Mouse (Mus musculus) heart, adult 2 months (tissue): Measurements from ENCODE around the gene Gpr152. TPM values are rescaled to one million over a fixed set of nuclear protein-coding genes. Genes with fewer than 3 reads are reported as not detected.
"Not testable (repeated sequence)": the region's sequence is repeated elsewhere in the genome, so short reads cannot be mapped to it uniquely, and the experiment has no call there.

ENCODE experiments used
- DNase-seq, 2 experiments: peaks; one replicate each; pipeline ENCODE4 v3.0.0; 2021
- H3K27ac ChIP-seq: fragments of 200-600 bp; 2 replicates; pipeline ENCODE4 v1.8.1; 2022
- H3K27me3 ChIP-seq: fragments of 200-500 bp; 2 replicates; pipeline ENCODE4 v1.6.1; 2012; ENCODE audit warnings: mild to moderate bottlenecking, low read length, inconsistent platforms, mixed read lengths; ENCODE audit not compliant: control insufficient read depth, insufficient read depth
- H3K36me3 ChIP-seq: fragments of 200-500 bp; 2 replicates; pipeline ENCODE4 v1.6.1; 2012; ENCODE audit warnings: low read length, inconsistent platforms; ENCODE audit not compliant: control insufficient read depth, insufficient read depth
- H3K4me1 ChIP-seq: fragments of 200-500 bp; 2 replicates; pipeline ENCODE4 v1.6.1; 2011; ENCODE audit warnings: low read length; ENCODE audit not compliant: control insufficient read depth, insufficient read depth
- H3K4me3 ChIP-seq: fragments of 200-600 bp; 2 replicates; pipeline ENCODE4 v1.8.1; 2022
- H3K79me2 ChIP-seq: fragments of 200-500 bp; replicated peaks from 2 replicates; pipeline ENCODE4 v1.6.1; 2012; ENCODE audit warnings: mild to moderate bottlenecking, inconsistent platforms, low read length, moderate library complexity, mixed read lengths; ENCODE audit not compliant: control insufficient read depth, insufficient read depth
- H3K9ac ChIP-seq: fragments of 200-500 bp; 2 replicates; pipeline ENCODE4 v1.6.1; 2012; ENCODE audit warnings: low read depth, mild to moderate bottlenecking, control low read depth, inconsistent platforms, low read length, mixed read lengths
- CTCF ChIP-seq: fragments of 200-600 bp; IDR thresholded peaks from 2 replicates; pipeline ENCODE4 v1.8.1; 2022; ENCODE audit warnings: antibody characterized with exemption, mild to moderate bottlenecking, moderate library complexity
- EP300 ChIP-seq: fragments of 200-500 bp; IDR thresholded peaks from 2 replicates; pipeline ENCODE4 v1.6.1; 2011; ENCODE audit warnings: low read depth, low read length, control low read depth; ENCODE audit not compliant: insufficient read depth
- POLR2A ChIP-seq: fragments of 200-500 bp; IDR thresholded peaks from 2 replicates; pipeline ENCODE4 v1.6.1; 2011; ENCODE audit warnings: mild to moderate bottlenecking, low read depth, low read length, control low read depth; ENCODE audit not compliant: insufficient read depth
- WGBS: fragments of 180-500 bp; shearing (Covaris S2); methylation state at CpG from one replicate; pipeline ENCODE4 v1.1.7; 2018; 5-methylcytosine and 5-hydroxymethylcytosine counted together
- intact Hi-C: fragments of 180-260 bp; cut with DNase I; formaldehyde crosslinking; loops from one replicate; pipeline ENCODE4 v1.15.1; 2025
- polyA plus RNA-seq: library from polyadenylated mRNA; depleted of rRNA; stranded (reverse); fragments of >200 nt; gene quantifications from 2 replicates; pipeline ENCODE4 v1.2.3, GENCODE M21; 2012
- total RNA-seq, 2 experiments: library from RNA; stranded (reverse); gene quantifications; 2 replicates each; pipeline ENCODE4 v1.2.3; 2021

The Gpr152 gene
- total and polyA plus RNA-seq, 3 experiments = 0.05 to 0.12 TPM; not detected in 1

DNA sequence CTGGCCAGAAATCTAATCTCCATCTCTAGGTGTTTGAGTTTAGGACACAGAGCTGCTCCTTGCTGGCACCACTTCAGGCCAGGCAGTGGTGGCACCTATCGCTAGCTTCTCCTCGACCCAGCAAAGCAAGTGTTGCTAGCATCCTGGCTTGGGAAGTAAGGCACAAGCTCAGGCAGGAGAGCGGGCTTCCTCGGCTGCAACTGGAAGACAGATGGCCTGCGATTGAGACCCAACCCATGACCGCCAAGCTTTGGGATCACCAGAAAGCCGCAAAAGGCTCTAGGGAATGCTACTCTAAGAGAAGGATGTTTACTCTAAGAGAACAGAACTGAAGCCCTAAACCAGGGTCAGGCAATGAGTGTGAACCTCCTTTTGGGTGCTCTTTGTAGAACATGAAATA lies 10.1 kb upstream of the Gpr152 start:
- Histone ChIP-seq H3K79me2 (peaks cover 2% of the 10 kb centered on the region), H3K4me1 (peaks cover 5% of the 10 kb centered on the region), H3K9ac (no peak overlapping the region), H3K4me3 (no peak overlapping the region), H3K36me3 (no peaks in the 10 kb centered on the region), H3K27me3 (no peaks in the 10 kb centered on the region), H3K27ac (no peak overlapping the region; the same call in none of the 2 replicates)
- TF ChIP-seq CTCF (no peak), EP300 (no peak), POLR2A (no peak)
- intact Hi-C loops = loop anchor here (5.0 kb wide), 2 partner anchors 73 to 98 kb away; partner anchors contain the start of gene Rad9a
- 88% methylated on average over 7 of the region's 7 CpGs for WGBS
- no peak for DNase-seq

DNA sequence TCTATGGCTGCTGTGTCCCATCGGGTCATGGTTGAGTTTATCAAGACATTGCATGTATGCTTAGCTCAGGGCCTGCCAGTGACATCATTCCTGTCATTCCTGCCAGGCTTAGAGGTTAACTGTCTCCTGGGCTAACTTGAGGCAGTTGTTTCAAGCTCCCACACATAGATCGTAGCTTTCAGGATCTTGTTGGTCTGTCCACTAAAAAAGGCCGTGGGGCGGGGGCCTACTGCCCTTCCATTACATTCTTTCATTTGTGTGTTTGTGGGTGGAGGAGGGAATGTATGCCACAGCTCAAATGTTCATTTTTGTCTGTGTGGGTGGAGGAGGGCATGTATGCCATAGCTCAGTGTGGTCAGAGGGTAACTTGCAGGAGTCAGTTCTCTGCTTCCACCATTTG lies 9.5 kb upstream of the Gpr152 start:
- Histone ChIP-seq H3K27ac (peak overlapping the region; percentile 6; the same call in 1 of the 2 replicates), H3K9ac (no peak overlapping the region), H3K27me3 (no peaks in the 10 kb centered on the region), H3K4me1 (peaks cover 5% of the 10 kb centered on the region), H3K79me2 (peaks cover 2% of the 10 kb centered on the region), H3K4me3 (no peak overlapping the region), H3K36me3 (no peaks in the 10 kb centered on the region)
- intact Hi-C loops = no loop called here
- DNase-seq = no peak
- whole genome bisulfite sequencing = 73% methylated on average over 4 of the region's 4 CpGs
- TF ChIP-seq POLR2A = no peak
- no peak for TF ChIP-seq CTCF
- TF ChIP-seq EP300 = no peak

GRCm38 (mm10) chr19:4131075-4131474 lies 8.5 kb upstream of the Gpr152 start:
- peaks cover 2% of the 10 kb centered on the region for H3K4me1 ChIP-seq
- DNase-seq = no peak
- intact Hi-C loops = no loop called here
- no peak overlapping the region for H3K4me3 ChIP-seq
- H3K79me2 ChIP-seq = peaks cover 2% of the 10 kb centered on the region
- WGBS = 94% methylated on average over 5 of the region's 5 CpGs
- no peak for TF ChIP-seq POLR2A
- TF ChIP-seq EP300 = no peak
- no peak for TF ChIP-seq CTCF
- no peaks in the 10 kb centered on the region for H3K27me3 ChIP-seq
- H3K9ac ChIP-seq = no peak overlapping the region
- no peak overlapping the region for H3K27ac ChIP-seq
- H3K36me3 ChIP-seq = no peaks in the 10 kb centered on the region

- intact Hi-C loops = no loop called here
- 91% methylated on average over 2 of the region's 2 CpGs for WGBS
These were observed 7.8 kb upstream of the Gpr152 start for GRCm38 (mm10) chr19:4131768-4132167.

DNA sequence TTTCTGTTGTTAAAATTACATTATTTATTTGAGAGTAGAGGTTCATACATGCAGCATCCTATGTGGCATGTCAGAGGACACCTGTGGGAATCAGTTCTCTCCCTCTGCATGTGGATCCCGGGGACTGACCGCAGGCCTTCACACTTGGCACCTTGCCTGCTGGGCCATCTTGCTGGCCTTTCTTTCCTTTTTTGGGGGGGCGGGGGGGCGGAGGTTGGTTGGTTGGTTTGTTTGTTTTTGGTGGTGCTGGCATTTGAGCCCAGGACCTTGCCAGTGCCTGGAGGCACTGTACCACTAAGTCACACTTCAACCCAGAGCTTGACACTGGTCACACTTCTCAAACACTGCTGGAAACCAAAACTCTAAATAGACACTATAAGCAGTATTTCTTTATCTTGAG lies 5.2 kb upstream of the Gpr152 start:
- TF ChIP-seq CTCF (no peak), EP300 (no peak), POLR2A (no peak)
- Histone ChIP-seq H3K4me3 (no peak overlapping the region), H3K4me1 (no peaks in the 10 kb centered on the region), H3K9ac (no peak overlapping the region), H3K36me3 (no peaks in the 10 kb centered on the region), H3K27me3 (no peaks in the 10 kb centered on the region), H3K27ac (no peak overlapping the region), H3K79me2 (no peaks in the 10 kb centered on the region)
- no peak for DNase-seq
- WGBS = 72% methylated on average over 4 of the region's 4 CpGs
- intact Hi-C loops = no loop called here

More at GRCm38 (mm10) chr19:4131768-4132167, 7.8 kb upstream of the Gpr152 start:
- H3K4me3 ChIP-seq = no peak overlapping the region
- no peak overlapping the region for H3K27ac ChIP-seq
- no peaks in the 10 kb centered on the region for H3K27me3 ChIP-seq
- no peaks in the 10 kb centered on the region; the same call in 1 of the 2 replicates for H3K4me1 ChIP-seq
- TF ChIP-seq EP300 (no peak), CTCF (no peak), POLR2A (no peak)
- H3K79me2 ChIP-seq = no peaks in the 10 kb centered on the region
- no peaks in the 10 kb centered on the region for H3K36me3 ChIP-seq
- no peak overlapping the region for H3K9ac ChIP-seq
- DNase-seq = no peak

DNA sequence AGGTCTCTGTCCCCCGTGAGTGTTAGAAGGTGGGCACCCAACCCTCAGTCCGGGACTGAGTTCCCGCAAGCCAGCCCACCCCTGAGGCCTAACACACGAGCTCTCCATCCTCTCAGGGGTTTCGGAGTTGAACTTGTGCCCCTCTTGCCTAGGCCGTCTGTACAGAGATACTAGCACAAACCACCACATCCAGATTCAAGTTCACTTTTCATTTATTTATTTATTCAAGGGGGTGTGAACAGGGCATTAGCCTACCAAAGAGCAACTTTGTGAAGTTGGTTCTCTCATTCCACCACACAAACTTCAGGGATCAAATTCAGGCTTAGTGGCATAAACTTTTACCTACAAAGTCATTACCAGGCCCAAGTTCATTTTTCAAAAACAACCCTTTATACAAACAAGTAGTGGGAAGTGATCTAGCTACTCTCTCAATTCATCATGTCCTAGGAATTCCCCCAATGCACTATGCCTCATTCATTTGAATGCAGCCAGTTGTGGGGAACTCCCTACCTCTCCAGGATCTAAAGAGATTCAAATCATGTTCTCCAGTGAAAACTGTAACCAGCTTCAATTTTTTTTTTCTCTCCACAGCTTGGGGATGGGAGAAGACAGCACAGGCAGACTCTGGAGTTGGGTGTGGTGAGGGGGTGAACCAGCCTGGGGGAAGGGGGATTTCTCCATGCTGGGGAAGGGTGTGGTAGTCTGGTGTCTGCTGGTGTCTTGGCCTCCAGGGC lies 4.2 kb upstream of the Gpr152 start:
- 86% methylated on average over 6 of the region's 6 CpGs for WGBS
- H3K27ac ChIP-seq, intact Hi-C loops: not testable (repeated sequence)

More for the DNA sequence above, 4.2 kb upstream of the Gpr152 start:
- H3K9ac ChIP-seq, H3K4me3 ChIP-seq, DNase-seq, H3K79me2 ChIP-seq, H3K27me3 ChIP-seq, H3K36me3 ChIP-seq, H3K4me1 ChIP-seq: not testable (repeated sequence)
